Mouse (Mus musculus): ENCODE measurements around the gene Sap30l.

The Sap30l gene

GRCm38 (mm10) chr11:57800971-57801765 is at the start of gene Sap30l:
Sap30l (plus strand) TSS chr11:57801637.
- in situ Hi-C loops (cut with MboI; ENCODE audit: unreplicated experiment in 2 of 2), result loop anchor here (25.0 kb wide), 2 partner anchors 361 to 836 kb away; partner anchors contain the start of genes Gemin5 (in 2 of the 2), Mrpl22 (in 2 of the 2), Olfr323 (in 1 of the 2) and Trim58 (in 1 of the 2)

GRCm38 (mm10) chr11:57753538-57754203 is 47.8 kb upstream of the Sap30l start:
- in situ Hi-C loops (cut with MboI; ENCODE audit: unreplicated experiment in 2 of 2), result loop anchor here (25.0 kb wide), 1 partner anchor 1616 kb away; no protein-coding TSS in a partner anchor

GRCm38 (mm10) chr11:57758621-57759020 is 42.8 kb upstream of the Sap30l start:
- in situ Hi-C loops (cut with MboI; ENCODE audit: unreplicated experiment in 2 of 2), result loop anchor here (25.0 kb wide), 1 partner anchor 1621 kb away; no protein-coding TSS in a partner anchor

GRCm38 (mm10) chr11:57760509-57761058 is 40.9 kb upstream of the Sap30l start:
- in situ Hi-C loops (cut with MboI; ENCODE audit: unreplicated experiment in 2 of 2), result loop anchor here (25.0 kb wide), 1 partner anchor 1623 kb away; no protein-coding TSS in a partner anchor

GRCm38 (mm10) chr11:57761347-57761746 is 40.1 kb upstream of the Sap30l start:
- in situ Hi-C loops (cut with MboI; ENCODE audit: unreplicated experiment in 2 of 2), result loop anchor here (25.0 kb wide), 1 partner anchor 1624 kb away; no protein-coding TSS in a partner anchor

- in situ Hi-C loops (cut with MboI; ENCODE audit: unreplicated experiment in 2 of 2), result loop anchor here (25.0 kb wide), 1 partner anchor 1627 kb away; no protein-coding TSS in a partner anchor
Measured at GRCm38 (mm10) chr11:57764124-57764523, 37.3 kb upstream of the Sap30l start.

- in situ Hi-C loops (cut with MboI; ENCODE audit: unreplicated experiment in 2 of 2), result loop anchor here (25.0 kb wide), 1 partner anchor 1629 kb away; no protein-coding TSS in a partner anchor
Measured at GRCm38 (mm10) chr11:57766617-57767016, 34.8 kb upstream of the Sap30l start.

GRCm38 (mm10) chr11:57767171-57767570 is 34.3 kb upstream of the Sap30l start:
- in situ Hi-C loops (cut with MboI; ENCODE audit: unreplicated experiment in 2 of 2), result loop anchor here (25.0 kb wide), 1 partner anchor 1630 kb away; no protein-coding TSS in a partner anchor

GRCm38 (mm10) chr11:57770776-57771175 is 30.7 kb upstream of the Sap30l start:
- in situ Hi-C loops (cut with MboI; ENCODE audit: unreplicated experiment in 2 of 2), result loop anchor here (5.0 to 25.0 kb wide), 3 partner anchors 153 to 1633 kb away; no protein-coding TSS in a partner anchor

GRCm38 (mm10) chr11:57771676-57772075 is 29.8 kb upstream of the Sap30l start:
- in situ Hi-C loops (cut with MboI; ENCODE audit: unreplicated experiment in 2 of 2), result loop anchor here (5.0 to 25.0 kb wide), 3 partner anchors 154 to 1634 kb away; no protein-coding TSS in a partner anchor

- in situ Hi-C loops (cut with MboI; ENCODE audit: unreplicated experiment in 2 of 2), result loop anchor here (5.0 to 25.0 kb wide), 3 partner anchors 156 to 1636 kb away; no protein-coding TSS in a partner anchor
Measured at GRCm38 (mm10) chr11:57773479-57773878, 28.0 kb upstream of the Sap30l start.

GRCm38 (mm10) chr11:57773936-57774335 is 27.5 kb upstream of the Sap30l start:
- in situ Hi-C loops (cut with MboI; ENCODE audit: unreplicated experiment in 2 of 2), result loop anchor here (5.0 to 25.0 kb wide), 3 partner anchors 157 to 1637 kb away; no protein-coding TSS in a partner anchor

- in situ Hi-C loops (cut with MboI; ENCODE audit: unreplicated experiment in 2 of 2), result no loop called here
Measured at GRCm38 (mm10) chr11:57775868-57776267, 25.6 kb upstream of the Sap30l start.

- in situ Hi-C loops (cut with MboI; ENCODE audit: unreplicated experiment in 2 of 2), result no loop called here
Measured at GRCm38 (mm10) chr11:57776546-57776945, 24.9 kb upstream of the Sap30l start.

GRCm38 (mm10) chr11:57778349-57778748 is 23.1 kb upstream of the Sap30l start:
- in situ Hi-C loops (cut with MboI; ENCODE audit: unreplicated experiment in 2 of 2), result no loop called here

- in situ Hi-C loops (cut with MboI; ENCODE audit: unreplicated experiment in 2 of 2), result loop anchor here (5.0 to 10.0 kb wide), 2 partner anchors 303 to 865 kb away; partner anchors contain the start of gene Trim58 (in 1 of the 2)
Measured at GRCm38 (mm10) chr11:57779824-57780223, 21.6 kb upstream of the Sap30l start.

- in situ Hi-C loops (cut with MboI; ENCODE audit: unreplicated experiment in 2 of 2), result loop anchor here (5.0 to 10.0 kb wide), 4 partner anchors 35 to 858 kb away; partner anchors contain the start of gene Trim58 (in 1 of the 2)
Measured at GRCm38 (mm10) chr11:57786616-57787418, 14.6 kb upstream of the Sap30l start.

GRCm38 (mm10) chr11:57787913-57788312 is 13.5 kb upstream of the Sap30l start:
- in situ Hi-C loops (cut with MboI; ENCODE audit: unreplicated experiment in 2 of 2), result loop anchor here (5.0 to 10.0 kb wide), 4 partner anchors 34 to 857 kb away; partner anchors contain the start of gene Trim58 (in 1 of the 2)

GRCm38 (mm10) chr11:57790866-57791535 is 10.4 kb upstream of the Sap30l start:
- in situ Hi-C loops (cut with MboI; ENCODE audit: unreplicated experiment in 2 of 2), result no loop called here

Measured in v-Abl transformed pro-B cells (cell line).